Mouse (Mus musculus) fibroblast of lung, adult 2 months (primary cell): Measurements from ENCODE around the gene Suds3.

Experiments used
- DNase-seq: peaks from one replicate; pipeline ENCODE4 v3.0.0-alpha.2; 2011; ENCODE audit warnings: low read depth

The Suds3 gene

DNA sequence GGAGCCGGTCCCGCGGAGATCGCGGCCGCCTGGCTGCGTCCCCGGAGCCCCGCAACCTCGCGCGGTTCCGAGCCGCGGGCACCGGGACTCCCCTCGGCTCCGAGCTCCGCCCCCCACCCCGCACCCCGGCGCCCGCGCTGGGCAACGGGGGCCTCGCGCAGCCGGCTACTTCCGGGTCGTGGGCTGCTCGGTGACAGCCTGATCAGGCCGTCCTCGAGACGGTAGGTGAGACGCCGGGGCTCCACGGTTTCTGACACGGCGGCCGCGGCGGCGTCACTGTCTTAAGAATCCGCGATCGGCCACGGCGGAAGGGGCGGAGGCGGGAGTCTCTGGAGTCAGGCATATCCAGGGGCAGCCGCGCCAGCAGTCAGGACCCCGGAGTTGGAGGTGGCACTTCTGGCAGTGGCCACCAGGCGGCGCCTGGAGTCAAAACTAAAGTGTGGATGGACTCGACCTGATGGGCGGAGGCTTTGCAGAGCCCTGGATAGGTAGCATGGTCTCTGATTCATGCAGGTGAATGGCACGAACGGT, at the start of gene Suds3:
TSS of gene Suds3 (minus strand) at position 278 of the 531 bp plus-strand sequence.
- DNase-seq, result peak; percentile 54

- DNase-seq, result no peak
Observed at GRCm38 (mm10) chr5:117164923-117165322, 49.0 kb upstream of the Suds3 start.

DNA sequence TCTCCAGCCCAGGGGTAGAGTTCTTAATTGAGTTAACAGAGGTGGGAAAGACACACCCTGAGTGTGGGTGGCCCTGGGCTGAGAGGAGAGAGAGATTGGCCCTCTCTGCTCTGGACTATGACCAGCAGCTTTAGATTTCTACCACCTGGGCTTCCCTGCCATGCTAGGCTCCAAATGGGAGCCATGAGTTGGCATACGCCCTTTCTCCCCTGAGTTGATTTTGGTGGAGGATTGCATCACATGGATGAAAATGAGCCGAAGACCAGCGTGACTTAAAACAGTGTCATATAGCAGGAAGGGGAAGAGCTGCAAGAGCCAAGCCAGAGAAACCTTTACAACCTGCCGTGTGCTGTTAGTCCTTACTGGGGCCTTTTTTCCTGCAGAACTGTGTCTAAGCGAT, 48.6 kb upstream of the Suds3 start:
- DNase-seq, result no peak

DNA sequence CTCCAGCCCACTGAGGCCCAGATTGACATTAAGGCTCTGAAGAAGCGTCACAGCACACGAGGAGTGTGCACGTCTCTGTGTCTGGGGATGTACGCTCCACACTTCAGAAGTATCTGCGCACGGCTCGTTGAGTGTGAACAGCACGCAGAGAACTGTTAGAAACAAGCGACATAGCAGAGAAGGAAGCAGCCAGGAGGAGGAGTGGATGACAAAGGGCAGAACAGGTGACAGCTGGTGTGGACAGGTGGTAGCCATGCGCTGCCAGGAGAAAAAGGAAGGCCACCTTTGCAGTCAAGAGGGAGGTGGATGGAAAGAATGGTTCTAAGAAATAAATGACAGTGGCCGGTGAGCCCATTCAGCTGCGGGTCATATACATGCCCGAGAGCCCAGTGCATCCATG, 47.9 kb upstream of the Suds3 start:
- DNase-seq, result no peak

- no peak for DNase-seq
Observed at GRCm38 (mm10) chr5:117160499-117160898, 44.6 kb upstream of the Suds3 start.

- no peak for DNase-seq
Observed at GRCm38 (mm10) chr5:117159805-117160291, 43.9 kb upstream of the Suds3 start.

DNA sequence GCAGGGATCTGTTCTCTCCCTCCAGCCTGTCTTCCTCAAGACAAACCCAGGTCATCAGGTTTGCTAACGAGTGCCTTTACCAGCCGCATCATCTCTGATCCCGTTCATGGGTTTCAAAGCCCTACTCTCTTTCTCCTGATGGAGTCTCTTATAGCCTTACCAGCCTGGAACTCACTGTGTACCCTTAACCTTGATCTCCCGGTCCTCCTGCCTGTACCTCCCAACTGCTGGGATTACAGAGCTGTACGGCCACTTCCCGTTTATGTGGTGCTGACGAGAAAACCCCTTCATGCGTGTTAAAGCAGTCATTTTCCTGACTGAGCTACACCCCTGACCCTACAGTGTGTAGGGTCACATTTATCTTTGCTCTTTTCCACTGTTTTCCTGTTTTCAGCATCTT, 43.4 kb upstream of the Suds3 start:
- DNase-seq, result no peak

DNA sequence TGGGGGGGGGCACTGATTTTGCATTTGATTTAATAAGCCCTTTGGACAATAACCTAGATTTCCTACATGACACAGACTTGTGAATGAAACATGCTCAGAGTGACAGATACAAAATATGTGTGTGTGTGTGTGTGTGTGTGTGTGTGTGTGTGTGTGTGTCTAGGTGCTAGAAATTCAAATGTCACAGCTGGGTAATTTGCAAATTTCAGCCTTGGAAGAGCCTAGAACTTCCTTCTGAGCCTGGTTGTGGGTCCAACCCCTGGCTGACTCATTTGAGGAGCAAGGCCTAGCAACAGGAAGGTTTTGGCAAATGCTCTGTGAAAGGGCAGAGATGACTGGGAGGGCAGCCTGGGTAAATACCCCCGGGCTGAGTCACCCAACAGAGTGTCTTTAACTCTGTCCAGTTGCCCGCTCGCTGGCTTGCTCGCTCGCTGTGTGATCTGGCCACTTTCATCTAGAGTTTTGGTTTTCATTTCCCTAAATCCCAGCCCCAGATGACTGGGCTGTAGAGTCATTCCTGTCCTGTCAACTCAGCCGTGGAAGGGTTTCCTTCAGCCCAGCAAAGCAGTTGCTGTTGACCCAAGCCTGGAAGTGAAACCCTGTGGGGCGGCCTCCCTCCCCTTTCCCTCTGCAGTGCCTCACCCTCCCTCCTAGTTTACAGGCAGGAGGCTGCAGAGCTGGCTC, 42.6 kb upstream of the Suds3 start:
- peak; percentile 98 for DNase-seq

- no peak for DNase-seq
Observed at GRCm38 (mm10) chr5:117153527-117154091, 37.7 kb upstream of the Suds3 start.

DNA sequence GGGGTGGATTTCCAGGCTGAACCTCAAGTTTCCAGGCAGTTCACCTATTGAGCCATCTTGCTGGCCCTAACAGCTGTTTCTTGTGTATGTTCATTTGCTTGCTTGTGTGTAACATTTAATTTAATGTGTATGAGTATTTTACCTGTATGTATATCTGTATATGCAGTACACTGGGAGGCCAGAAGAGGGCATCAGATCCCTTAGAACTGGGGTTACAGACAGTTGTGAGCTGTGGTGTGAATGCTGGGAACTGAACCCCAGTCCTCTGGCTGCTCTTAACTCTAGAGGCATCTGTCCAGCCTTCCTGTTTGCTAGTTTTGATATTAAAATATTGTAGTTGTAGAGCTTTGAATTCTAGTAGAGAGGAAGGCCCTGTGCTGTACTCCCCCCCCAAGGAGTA, 37.0 kb upstream of the Suds3 start:
- no peak for DNase-seq

DNA sequence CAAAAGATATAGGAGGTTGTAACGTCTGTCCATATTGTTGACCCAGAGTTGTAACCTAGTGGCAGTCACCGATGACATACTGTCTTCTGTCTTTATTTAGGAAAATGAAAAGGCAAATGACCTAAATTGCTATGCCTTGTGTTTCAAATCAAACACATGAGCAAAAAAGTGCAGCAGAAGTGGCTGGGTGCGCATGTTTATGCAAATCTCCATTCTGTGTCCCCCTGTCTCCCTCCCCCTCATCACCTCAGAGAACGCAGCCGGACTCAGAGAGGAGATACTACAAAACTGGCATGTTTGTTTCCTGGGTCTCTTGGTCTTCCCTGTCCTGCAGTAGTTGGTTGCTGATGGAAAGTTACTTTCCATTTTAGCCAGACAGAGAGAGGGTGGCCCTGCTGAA, 34.2 kb upstream of the Suds3 start:
- DNase-seq, result no peak

DNA sequence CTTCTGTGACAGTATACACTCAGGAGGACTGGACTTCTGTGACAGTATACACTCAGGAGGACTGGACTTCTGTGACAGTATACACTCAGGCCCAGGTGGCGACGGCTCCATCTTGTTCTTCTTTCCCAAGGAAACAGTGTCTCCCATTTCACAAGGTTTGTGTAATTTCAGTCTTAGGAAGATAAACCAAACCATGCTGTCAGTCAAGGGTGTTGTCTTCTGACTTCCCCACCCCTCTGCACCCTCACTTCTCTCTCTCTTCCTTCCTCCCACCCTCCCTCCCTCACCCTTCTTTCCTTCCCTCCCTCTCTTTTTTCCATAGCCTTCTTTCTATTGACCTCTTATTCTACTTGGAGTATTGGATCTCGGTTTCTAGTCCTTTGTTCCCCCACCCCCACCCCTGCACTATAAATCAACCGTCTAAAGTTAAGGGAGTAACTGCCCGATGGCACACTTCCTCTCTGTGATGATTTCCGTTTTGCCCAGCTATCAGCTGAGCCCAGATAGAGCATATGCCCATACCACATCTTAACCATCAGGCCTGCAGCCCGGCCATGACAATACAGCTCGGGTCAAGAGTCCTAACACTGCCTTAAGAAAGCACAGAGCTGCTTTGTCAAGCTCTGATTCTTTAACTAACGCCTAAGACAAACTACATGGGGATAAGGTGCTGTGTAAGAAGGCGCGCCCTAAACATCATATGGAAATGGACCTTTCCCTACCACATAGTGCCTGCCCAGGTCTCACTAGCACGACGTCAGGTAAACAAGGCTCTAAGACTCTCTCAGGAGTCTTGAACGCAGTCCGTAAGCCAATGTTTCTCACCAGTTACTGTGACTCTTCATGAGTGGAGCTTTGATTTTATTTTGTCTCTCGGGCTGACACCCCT, 33.4 kb upstream of the Suds3 start:
- no peak for DNase-seq

DNA sequence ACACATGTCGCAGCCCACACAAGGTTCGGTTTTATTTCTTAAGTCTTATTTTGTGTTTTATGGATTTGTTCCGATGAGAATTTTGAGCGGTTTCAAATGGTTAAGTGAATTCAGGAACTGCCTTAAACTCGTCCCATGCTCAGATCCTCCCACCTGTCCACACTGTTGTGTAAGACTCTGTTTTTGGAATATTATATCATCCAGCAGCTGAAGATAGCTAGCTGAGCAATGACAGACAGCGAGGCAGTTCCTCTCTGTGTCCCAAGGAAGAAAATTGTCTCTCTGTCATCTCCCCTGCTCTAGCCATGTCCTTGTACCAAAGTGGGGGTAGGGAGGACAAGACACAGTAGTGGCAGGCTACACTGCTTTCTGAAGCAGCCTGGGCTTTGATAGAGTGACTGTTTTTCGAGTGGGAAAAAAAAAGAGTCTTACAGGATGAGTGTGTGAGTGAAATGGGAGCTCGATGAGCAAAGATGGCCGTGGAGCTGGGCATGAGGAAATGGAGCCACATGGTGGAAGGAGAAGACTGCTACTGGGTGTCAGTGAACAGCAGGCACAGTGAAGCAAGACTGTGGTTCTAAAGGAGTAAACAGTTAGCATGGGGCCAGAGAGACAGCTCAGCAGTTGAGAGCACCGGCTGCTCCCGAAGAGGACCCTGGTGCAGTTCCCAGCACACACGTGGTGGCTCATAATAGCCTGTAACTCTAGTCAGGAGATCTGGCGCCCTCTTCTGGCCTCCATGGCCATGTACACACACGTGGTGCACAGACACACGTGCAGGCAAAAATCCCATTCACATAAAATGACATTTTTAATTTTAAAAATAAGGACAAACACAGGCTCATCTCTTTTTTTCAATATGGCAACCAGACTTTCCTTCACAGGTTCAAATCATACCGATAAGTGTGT, 31.5 kb upstream of the Suds3 start:
- DNase-seq, result no peak

- no peak for DNase-seq
Observed at GRCm38 (mm10) chr5:117146165-117146564, 30.3 kb upstream of the Suds3 start.

DNA sequence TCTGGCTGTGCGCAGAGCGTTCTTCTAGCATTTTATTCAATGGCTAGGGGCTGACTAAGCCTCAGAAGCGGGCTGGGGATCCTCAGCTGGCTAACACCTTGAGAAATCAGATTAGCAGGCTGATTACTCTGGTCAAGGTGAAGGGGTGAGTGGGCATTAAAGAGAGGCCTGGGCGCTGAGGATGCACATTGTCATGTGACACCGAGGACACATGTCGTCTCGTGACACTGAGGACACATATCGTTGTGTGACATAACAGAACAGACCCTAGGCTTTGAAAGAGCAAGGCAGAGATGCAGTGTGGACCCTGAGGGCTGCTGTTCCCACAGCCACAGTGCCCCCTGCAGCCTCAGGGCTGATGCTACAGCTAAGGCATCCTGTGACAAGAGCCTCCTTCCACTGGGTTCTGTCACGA, 27.8 kb upstream of the Suds3 start:
- DNase-seq, result no peak

DNA sequence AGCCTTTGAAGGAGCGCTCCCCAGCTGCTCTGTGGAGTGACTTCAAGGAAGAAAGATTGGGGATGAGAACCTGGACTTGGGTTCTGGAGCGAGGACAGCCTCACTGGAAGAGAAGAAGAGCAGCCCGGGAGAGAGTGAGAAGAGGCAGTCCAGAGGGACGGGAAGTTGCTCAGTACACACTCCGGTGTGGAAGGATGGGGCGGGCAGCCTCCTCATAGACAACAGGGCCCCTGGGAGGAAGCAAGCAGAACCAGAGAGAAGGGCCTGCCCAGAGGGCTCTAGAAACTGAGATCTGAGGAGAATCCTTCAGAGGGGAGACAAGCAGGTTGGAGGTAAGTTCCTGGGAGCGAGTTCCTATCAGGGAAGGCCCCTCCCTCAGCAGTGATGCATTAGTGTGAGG, 24.5 kb upstream of the Suds3 start:
- DNase-seq, result no peak

- no peak for DNase-seq
Observed at GRCm38 (mm10) chr5:117139822-117140221, 23.9 kb upstream of the Suds3 start.

DNA sequence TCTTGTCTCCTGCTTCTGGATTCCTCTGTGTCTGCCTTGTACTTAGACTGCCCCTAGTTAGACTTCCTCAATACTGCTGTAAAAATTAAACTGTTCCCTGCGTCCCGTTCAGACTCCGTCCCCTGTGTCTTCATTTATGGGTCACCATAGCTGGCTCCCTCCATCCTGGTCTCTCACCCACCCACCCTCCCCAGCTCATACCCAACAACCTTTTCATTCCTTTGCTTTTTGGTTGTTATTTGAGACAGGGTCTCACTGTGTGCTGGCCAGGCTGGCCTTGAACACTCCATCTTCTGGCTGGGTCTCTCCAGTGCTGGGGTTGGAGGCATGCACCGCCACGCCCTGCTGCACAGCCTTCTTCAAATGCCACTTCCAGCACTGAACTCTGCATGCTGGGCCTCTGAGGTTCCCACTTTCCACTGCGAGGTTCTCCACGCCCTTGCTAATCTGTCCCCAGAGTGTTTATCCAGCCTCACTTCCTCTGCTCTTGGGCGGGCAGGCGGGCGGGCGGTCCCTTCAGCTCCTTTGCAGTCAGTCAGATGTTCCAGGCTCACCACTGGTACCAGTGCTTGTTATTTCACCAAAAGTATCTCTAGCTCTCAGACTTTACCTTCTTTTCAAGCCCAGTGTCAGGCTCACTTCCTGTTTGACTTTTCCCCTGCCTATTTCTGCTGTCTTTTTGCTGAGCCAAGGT, 22.5 kb upstream of the Suds3 start:
- no peak for DNase-seq

DNA sequence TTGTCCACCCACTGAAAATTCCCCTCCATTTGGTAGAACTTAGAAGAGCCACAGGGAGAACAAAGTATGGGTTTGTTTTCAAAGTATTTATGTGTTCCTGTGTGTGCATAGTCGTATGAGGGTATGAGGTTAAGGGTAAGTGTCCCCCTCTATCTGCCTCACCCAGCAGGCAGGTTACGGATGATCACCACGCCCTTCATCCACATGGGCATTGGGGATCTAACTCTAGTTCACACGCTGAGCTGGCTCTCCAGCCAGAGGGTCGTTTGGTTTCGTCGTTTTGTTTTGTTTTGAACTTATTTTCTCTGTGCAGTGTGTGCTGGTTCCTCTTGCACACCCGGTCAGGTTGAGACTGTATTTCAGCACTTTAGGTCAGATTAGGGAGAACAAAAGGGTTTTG, 21.7 kb upstream of the Suds3 start:
- no peak for DNase-seq

DNA sequence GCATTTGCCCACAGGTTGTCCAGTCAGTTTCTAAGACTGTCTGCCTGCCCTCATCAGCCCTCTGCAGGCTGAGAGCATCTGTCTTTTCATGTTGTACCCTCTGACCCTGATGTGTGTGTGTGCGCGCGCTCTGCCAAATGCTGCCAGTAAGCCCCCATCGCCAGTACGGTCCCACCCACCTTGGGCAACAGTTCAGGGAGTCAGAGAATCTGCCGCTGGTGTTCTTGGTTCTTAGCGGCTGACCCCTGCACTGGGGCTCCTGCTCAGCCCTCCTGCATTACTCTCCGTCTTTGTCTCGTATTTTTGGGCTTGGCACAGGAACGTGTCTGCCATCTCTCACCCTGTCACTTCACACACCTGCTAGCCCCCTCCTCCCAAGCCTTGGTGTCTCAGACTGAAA, 21.1 kb upstream of the Suds3 start:
- DNase-seq, result no peak

GRCm38 (mm10) chr5:117136570-117136969, 20.7 kb upstream of the Suds3 start:
- no peak for DNase-seq
